Mouse (Mus musculus) cerebellum, postnatal 4 days (tissue): ENCODE results near the gene Atp5h.
"Not testable (repeated sequence)": the region's sequence is repeated elsewhere in the genome, so short reads cannot be mapped to it uniquely, and the experiment has no call there.

Experiments used
- DNase-seq, 2 experiments: peaks; one replicate each; pipeline ENCODE4 v3.0.0; 2022; ENCODE audit warnings: low spot score in 2 of 2, mixed read lengths in 1 of 2

Atp5h gene

DNA sequence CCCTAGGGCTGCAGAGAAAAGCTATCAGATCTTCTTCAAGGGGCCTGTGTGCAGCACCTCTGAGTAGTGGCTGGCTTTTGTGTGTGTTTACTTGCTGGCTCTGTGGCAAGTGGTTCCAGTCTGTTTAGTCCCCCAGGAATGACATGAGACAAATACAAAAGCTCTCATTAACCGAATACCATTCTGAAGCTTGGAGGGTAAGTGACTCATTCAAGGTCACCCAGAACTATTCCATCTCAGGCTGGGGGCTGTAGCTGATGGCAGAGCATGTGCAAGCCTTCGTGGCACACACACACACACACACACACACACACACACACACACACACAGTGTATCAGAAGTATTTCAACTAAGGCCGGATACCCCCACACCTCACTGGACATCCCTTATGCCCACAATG is 19.6 kb downstream of the Atp5h start:
- DNase-seq: no peak

DNA sequence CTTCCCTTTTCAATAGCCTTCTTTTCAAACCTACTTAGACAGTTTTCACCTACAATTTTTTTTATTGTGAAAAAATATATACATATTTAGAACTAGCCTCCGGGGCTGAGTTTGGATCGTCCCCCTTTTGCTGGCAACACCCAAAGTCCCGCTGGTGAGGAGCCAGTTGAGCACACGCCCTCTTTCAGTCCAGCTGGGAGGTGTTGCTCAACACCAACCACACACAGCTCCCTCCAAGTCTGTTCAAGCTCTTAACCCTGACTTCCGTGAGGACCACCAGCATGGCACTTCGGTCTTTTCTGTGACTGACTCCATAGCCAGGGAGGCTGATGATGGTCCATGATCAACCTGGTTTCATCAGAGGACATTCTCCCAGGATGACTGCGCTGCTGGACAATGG is 21.7 kb downstream of the Atp5h start:
- DNase-seq: no peak

DNA sequence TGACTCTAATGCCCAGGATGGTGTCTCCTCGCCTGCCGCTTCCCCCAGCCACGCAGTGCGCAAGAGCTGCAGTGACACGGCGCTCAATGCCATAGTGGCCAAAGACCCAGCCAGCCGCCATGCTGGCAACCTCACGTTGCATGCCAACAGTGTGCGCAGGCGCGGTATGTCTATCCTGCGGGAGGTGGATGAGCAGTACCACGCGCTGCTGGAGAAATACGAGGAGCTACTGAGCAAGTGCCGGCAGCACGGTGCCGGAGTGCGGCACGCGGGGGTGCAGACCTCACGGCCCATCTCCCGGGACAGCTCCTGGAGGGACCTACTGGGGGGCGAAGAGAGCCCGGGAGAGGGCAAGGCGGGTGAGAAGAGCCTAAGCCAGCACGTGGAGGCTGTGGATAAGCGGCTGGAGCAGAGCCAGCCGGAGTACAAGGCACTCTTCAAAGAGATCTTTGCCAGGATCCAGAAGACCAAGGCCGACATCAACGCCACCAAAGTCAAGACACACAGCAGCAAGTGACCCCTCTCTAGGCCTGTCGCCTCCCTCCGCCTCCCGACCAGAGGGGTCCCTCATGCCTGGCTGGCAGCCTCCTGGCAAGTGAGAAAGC is 25.9 kb downstream of the Atp5h start:
- DNase-seq: no peak

DNA sequence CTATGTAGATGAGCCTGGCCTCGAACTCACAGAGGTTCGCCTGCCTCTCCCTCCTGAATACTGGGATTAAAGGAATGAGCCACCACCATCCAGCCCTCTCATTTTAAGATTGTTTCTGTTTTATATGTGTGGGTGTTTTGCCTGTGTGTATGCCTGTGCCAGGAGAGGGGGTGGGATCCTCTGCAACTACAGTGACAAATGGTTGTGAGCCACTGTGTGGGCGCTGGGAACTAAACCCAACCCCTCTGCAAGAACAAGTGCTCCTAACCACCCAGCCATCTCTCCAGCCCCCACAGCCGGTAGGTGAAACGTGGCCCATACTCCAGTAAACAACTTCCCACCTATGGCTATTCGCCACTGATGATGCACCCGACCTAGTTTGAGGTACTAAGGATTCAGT is 28.4 kb downstream of the Atp5h start:
- DNase-seq: no peak

DNA sequence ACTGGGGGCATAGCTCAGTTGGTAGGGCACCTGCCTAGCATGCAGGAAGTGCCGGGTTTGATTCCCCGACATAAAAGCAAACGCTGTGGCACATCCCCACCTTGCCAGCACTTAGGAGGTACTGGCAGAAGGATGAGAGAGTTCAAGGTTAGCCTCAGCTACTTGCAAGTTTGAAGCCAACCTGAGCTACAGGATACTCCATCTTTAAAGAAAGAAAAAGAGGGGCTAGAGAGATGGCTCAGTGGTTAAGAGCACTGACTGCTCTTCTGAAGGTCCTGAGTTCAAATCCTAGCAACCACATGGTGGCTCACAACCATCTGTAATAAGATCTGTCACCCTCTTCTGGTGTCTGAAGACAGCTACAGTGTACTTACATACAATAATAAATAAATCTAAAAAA is 32.9 kb downstream of the Atp5h start:
- DNase-seq: not testable (repeated sequence)

DNA sequence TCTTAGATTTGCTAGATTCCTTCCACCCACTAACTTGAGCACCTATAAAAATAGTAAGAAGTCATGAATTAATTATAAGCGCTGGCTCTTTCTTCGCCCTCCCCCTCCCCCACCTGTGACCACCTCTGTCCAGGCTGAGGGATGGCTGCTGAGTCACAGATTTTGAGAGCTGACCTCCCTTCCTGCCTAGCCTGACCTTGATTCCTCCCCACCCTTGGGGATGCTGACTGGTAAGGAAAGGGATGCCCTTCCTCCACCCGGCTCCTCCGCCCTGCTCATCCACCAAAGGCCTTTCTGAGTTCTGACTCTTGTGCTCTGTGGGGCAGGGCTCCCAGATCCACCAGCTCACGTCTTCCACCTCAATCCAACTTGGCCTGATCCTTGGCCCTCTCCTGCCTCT is 35.2 kb downstream of the Atp5h start:
- DNase-seq: no peak

DNA sequence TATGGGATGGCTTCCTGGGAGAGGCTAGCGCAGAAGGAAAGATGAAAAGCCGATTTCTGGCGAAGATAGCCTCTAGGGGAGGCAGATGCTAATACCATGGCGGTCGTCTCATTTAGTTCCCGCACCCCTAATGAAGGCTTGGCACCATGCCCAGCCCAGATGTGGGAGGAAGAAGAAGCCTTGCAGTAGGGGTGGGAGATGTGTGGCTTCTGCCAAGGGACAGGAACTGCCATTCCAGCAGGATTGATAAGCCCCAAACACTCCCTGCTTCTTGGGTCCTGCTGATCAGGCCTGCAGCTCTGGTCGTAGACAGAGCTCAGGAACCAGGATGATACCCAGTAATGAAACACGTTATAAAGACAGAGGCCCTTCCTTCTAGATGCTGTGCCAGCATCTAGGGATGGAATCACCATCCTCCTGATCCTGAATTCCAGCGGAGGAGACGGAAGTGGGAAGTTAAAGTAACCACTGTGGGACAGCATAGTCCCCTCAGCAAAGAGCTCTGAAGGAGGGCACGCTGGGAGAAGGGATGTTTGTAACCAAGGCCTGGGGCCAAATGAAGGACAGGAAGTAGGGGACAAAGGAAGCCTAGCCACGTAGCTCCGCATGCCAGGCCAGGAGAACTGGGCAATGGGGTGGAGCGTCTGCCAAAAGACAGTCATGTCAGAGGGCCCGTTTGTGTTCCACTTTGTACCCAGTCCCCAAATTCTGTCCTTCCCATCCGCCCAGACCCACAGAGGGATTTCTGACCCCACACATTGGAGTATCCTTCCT is 35.9 kb downstream of the Atp5h start:
- DNase-seq: peak in 1 of 2 experiments; percentile 42

DNA sequence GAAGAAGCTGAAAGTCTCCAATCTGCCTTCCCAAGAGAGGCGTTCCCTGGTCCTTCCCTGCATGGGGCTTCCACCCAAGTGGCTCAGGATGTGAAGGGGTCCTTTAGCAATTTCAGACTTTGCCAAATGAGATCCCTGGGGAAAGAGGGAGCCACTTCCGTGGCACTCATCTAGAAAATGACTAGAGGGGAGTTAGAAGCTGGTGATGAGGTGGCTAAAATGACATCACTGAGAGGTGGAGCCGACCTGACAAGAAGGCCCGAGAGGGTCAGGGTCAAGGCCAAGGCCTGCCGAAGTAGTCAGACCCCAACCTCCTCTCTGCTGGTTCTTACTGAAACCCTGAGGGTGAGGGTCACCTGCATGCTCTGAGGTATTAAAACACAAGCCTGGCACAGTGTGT is 36.9 kb downstream of the Atp5h start:
- DNase-seq: no peak

DNA sequence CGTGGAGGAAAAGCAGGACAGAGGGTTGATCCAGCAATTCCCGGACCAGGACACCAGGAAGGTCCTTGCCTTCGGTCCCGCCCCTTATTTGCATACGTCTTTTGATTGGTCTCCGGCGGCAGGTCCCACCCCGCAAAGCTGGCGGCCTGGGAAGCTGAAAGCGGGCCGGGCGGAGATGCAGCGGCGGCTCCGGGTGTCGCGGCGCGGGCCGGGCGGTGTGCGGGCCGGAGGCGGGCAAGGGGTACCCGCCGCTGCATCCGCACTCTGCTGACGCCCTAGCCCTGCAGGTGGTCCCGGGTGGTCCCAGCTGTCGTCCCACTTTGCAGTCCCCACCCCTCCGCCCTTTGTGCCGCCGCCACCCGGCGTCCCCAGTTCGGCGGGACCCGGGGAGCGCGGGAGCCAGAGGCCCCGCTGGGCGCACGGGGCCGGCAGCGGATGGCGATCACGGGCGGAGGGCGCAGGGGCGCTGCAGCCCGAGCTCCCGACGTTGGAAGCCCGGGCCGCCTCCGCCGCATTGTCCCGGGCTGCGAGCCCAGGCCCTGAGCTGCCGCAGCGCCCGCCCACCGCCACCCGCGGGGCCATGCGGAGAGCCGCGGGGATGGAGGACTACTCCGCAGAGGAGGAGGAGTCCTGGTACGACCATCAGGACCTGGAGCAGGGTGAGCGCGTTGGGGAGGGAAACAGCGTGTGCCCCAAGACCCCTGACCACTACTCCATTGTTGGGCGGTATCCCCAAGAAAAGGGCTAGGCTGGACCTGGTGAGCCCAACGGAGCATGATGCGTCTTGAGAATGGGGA is 37.8 kb downstream of the Atp5h start, which contains the start of gene Cdr2l:
TSS of gene Cdr2l (plus strand) at position 174 of the 797 bp plus-strand sequence.
- peak; percentile 76 to 87 for DNase-seq

DNA sequence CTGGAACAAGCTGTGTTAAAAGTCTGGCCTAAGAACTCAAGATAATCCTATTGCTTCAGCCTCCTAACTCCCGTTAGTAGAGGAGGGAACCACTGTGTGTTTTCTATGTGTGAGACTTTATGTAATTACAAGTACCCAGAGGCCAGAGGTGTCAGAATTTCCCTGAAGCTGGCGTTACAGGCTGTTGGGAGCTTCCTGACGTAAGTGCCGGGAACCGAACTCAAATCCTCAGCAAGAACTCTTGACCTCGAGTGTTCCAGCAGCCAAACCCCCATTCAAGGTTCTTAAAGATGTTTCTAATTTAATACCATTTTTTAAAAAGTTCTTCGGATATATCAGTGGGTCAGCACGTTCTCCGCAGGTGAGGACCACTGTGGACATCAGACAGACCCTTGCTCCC is 38.5 kb downstream of the Atp5h start:
- DNase-seq: no peak

DNA sequence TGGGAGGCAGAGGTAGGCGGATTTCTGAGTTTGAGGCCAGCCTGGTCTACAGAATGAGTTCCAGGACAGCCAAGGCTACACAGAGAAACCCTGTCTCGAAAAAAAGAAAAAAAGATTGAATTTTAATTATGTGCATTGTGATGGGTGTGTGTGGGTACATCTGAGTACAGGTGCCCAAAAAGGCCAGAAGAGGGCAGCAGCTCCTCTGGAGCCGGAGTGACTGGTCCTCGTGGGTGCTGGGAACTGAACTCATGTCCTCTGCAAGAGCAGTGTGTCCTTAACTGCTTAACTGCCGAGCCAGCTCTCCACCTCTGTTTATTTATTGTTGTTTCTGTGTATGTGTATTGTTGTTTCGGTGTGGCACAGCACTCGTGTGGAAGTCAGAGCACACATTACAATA is 41.9 kb downstream of the Atp5h start:
- no peak for DNase-seq

DNA sequence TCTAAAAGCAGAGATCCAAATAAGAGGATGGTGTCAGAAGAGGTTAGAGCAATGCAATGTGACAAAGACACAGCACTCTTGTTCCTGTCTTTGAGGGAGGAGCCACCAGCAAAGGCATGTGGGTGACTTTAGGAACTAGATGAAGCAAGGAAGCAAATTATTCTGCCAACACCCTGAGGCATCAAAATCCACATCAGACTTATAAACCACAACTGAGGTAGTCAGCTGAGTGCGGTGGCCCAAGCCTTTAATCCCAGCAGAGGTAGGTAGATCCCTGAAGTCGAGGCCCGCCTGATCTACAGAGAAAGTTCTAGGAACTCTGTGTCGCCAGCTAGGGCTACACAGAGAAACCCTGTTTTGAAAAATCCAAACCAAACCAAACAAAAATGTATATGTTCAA is 42.5 kb downstream of the Atp5h start:
- no peak for DNase-seq

DNA sequence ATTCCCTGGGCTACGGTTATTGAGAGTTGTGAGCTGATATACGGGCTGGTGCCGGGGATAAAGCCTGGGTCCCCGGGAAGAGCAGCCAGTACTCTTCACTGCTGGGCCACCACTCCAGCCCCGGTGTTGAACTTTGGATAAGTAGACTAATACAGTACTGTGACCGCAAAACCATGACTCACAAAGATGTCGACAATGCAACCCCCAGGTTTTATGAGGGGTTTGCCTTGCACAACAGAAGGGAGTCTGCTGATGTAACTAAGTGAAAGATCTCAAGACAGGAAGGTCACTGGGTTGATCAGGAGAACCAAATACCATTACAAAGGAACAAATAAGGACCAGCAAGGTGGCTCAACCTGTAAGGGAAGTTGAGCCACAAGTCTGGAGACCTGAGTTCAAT is 43.0 kb downstream of the Atp5h start:
- DNase-seq: no peak

DNA sequence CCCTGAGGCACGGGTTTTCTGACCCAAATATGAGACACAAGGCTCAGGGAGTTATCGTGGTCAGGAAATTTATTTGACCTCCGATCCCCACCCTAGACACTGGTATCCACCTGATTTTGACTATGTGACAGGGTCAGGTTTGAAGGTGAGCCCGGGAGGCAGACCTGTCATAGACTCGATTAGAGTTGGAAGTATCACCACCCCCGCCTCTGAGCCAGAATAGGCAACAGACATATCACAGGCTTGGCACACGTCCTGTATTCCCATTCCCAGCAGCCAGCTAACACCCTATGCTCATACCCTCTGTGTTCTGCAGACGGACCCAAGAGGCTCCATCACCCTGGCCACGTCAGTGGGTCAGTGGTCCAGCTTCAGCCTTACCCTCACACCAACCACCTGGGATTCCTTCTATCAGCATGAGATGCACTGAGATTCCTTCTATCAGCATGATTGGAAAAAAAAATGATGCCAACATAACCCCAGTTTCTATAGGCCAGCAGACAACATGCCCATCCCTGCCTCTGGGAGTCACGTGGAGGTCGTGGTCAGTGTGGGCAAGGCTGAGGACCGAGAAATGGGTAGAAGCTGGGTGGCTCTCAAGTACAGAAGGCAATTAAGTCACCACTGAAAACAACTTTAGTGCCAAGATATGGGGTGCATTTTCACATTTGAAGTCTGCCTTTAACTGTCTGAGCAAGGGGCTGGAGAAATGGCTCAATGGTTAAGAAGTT is 44.9 kb downstream of the Atp5h start:
- DNase-seq: no peak

DNA sequence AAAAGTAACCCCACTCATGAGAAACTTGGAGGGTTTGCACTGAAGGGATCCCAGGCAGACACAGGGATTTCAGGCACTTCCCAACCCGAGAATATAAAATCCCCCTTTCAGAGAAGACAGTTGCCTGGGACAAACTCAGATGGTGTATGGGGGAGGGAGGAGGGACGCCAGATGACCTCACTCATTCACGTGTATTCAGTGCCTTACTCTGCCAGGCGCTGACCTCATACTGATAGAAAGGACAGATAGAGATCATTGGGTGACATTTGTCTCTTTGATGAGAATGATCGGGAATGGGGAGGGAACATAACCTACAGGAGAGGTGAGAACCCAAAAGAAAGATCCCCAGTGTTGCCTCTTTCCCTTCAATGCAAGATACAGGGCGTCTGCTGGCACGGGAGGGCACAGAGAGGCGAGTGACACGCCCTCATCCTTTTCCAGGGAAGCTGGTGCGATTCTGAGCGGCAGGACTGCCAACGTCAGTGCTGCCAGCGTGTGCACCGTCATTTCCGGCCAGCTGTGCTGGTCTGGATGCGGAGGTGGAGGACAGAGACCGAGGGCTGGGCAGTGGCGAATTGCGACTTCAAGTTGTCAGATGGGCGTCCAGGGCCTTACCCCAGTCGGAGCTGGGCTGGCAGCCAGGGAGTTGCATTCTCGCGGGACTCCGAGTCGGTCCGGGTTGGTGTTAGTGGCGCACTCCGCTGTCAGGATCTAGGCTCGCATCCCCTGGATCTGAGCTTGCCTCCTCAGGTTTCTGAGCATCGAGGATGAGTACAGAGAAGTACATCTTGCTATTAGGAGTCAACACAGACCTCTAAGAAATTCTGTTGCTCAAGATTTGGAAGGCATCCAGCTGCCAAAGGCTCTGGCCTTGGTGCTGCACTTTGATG is 45.7 kb downstream of the Atp5h start:
- peak; percentile 51 to 79 for DNase-seq

DNA sequence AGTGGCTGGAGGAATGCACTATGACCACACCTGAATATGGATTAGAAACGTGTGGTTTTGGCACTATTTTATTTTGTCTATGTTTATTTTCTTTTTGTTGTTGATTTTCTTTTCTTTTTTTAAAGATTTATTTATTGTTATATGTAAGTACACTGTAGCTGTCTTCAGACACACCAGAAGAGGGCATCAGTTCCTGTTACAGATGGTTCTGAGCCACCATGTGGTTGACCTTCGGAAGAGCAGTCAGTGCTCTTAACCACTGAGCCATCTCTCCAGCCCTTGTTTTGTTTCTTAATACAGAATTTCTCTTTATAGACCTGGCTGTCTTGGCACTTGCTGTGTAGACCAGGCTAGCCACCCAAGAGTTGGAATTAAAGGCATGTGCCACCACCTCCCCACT is 47.0 kb downstream of the Atp5h start:
- DNase-seq: no peak

DNA sequence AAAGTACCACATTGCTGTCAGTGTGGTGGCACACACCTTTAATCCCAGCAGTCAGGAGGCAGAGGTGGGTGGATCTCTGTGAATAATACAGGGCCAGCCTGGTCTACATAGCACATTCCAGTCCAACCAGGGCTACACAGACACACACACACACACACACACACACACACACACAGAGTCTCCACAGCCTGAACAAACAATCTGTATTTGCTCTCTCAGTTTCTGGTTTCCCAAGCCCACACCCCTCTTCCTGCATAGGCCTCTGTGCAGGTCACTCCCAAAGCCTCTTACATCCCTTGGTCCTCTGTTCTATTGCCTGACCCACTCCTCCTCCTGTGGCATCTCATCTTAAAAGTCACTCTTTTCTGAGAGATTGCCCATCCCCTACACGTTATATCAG is 47.7 kb downstream of the Atp5h start:
- no peak for DNase-seq

DNA sequence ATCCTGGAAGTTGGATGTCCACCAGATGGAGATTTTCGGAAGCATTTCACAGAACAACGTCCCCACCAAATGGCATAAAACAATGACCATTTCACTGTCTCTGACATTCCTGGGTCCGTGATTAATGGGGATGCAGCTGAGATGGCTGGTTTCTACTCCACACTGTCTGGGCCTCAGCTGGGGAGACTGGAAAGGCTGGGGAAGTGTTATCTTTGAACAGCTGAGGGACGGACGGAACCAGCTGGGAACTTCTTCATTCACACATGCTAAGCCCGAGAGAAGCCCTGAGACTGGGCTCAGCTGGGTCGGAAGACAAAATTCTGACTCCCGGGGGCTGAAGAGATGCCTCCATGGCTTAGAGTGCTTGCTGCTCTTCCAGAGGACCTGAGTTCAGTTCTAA is 48.4 kb downstream of the Atp5h start:
- no peak for DNase-seq

DNA sequence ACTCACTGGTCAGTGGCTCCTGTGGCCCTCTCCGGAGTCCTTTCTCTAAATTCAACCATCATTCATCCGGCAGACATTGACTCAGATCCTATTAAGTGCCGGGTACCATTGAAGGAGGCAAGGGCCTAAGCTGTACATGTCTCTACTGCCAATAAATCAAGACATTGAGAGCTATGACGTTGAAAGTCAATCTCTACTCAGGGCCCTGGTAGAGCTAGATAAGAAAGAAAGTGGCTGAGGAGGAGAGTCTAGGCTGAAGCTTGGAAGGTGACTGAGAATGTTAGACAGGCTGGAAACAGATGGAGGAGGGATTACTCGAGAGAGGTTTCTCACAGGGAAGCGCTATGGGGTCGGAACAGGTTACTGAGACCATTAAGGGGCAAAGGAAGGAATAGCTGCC is 49.4 kb downstream of the Atp5h start:
- DNase-seq: no peak

DNA sequence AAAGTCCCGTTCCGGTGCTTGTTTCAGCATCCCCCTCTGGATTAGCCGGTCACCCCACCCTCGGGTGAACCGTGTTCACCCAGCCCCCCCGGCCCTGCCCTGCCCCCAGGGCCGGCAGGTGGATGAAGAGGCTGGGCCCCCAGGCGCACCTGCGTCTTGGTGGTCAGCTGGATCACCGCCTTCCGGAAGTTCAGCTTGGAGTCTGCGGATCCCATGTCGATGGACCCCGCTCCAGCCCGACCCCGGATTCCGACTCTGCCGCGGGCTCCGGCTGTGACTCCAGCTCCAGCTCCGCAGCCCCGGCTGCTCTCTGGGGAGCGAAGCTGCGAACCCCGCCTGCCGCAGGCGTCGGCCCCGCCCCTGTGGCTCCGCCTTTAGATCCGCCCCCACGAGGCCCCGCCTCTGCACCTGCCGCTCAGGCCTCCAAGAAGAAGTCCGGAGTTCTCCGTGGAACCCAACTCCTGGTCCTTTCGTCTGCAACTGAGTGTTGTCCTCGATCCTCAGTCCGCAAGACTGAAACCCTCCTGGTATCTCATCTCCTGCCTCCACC is 52.3 kb downstream of the Atp5h start, which contains the start of gene Hid1:
TSS of gene Hid1 (minus strand) at position 362 of the 550 bp plus-strand sequence.
- DNase-seq: peak; percentile 53 to 73
